Mouse (Mus musculus): Measurements from ENCODE around the gene Cep112.

- TF ChIP-seq CTCF (IDR thresholded peaks at IDR 0.05; ENCODE audit: borderline replicate concordance, control insufficient read depth, extremely low read depth, insufficient read depth, low read length, poor library complexity) (no peak), POLR2A (IDR thresholded peaks at IDR 0.05; ENCODE audit: control insufficient read depth, extremely low read depth, insufficient read depth, low read length, poor library complexity) (no peak)
These were observed 109.0 kb downstream of the Cep112 start for GRCm38 (mm10) chr11:108534014-108534413.
